Mouse (Mus musculus) heart, adult 11 months (tissue): ENCODE measurements around the gene Gm11437.

Experiments
- DNase-seq: peaks from one replicate; pipeline ENCODE4 v3.0.0; 2022

Gene Gm11437

GRCm38 (mm10) chr11:84167046-84167526 is at the start of gene Gm11437:
Gm11437 (minus strand) TSS chr11:84167476.
- DNase-seq = no peak

- DNase-seq = no peak
Observed at GRCm38 (mm10) chr11:84210876-84211275, 43.6 kb upstream of the Gm11437 start.

GRCm38 (mm10) chr11:84205776-84206175 is 38.5 kb upstream of the Gm11437 start:
- DNase-seq = no peak

- DNase-seq = peak; percentile 95
Observed at GRCm38 (mm10) chr11:84197607-84198402, 30.5 kb upstream of the Gm11437 start.

GRCm38 (mm10) chr11:84194751-84195150 is 27.5 kb upstream of the Gm11437 start:
- DNase-seq = no peak

- no peak for DNase-seq
Observed at GRCm38 (mm10) chr11:84193249-84193648, 26.0 kb upstream of the Gm11437 start.

GRCm38 (mm10) chr11:84190581-84191233 is 23.4 kb upstream of the Gm11437 start:
- DNase-seq = no peak

GRCm38 (mm10) chr11:84188530-84188929 is 21.3 kb upstream of the Gm11437 start:
- no peak for DNase-seq

GRCm38 (mm10) chr11:84181286-84181685 is 14.0 kb upstream of the Gm11437 start:
- no peak for DNase-seq

- peak; percentile 98 for DNase-seq
Observed at GRCm38 (mm10) chr11:84179954-84180598, 12.8 kb upstream of the Gm11437 start.

- DNase-seq = peak; percentile 100
Observed at GRCm38 (mm10) chr11:84179226-84179953, 12.1 kb upstream of the Gm11437 start.

- DNase-seq = no peak
Observed at GRCm38 (mm10) chr11:84178571-84178970, 11.3 kb upstream of the Gm11437 start.

- DNase-seq = no peak
Observed at GRCm38 (mm10) chr11:84172539-84173435, 5.5 kb upstream of the Gm11437 start.

- DNase-seq = peak; percentile 90
Observed at GRCm38 (mm10) chr11:84168701-84169288, 1.5 kb upstream of the Gm11437 start.

- DNase-seq = peak; percentile 74
Observed at GRCm38 (mm10) chr11:84164561-84164960, 2.7 kb downstream of the Gm11437 start.

- DNase-seq = no peak
Observed at GRCm38 (mm10) chr11:84164123-84164522, 3.2 kb downstream of the Gm11437 start.

- DNase-seq = no peak
Observed at GRCm38 (mm10) chr11:84156535-84157262, 10.6 kb downstream of the Gm11437 start.

- DNase-seq = no peak
Observed at GRCm38 (mm10) chr11:84150884-84151283, 16.4 kb downstream of the Gm11437 start.

- DNase-seq = no peak
Observed at GRCm38 (mm10) chr11:84146081-84146480, 21.2 kb downstream of the Gm11437 start.

GRCm38 (mm10) chr11:84145201-84145798 is 22.0 kb downstream of the Gm11437 start:
- DNase-seq = no peak
